Mouse (Mus musculus) erythroblast, embryonic 14.5 days (primary cell): ENCODE data around the gene 1700037H04Rik.

Experiments
- GATA1 ChIP-seq: IDR thresholded peaks from 2 replicates; pipeline ENCODE4 v1.6.1; 2012; ENCODE audit warnings: low read length, inconsistent platforms, mixed read lengths
- TAL1 ChIP-seq: IDR thresholded peaks from 3 replicates; pipeline ENCODE4 v1.6.1; 2012; ENCODE audit warnings: low read length, inconsistent platforms, mixed read lengths

- no peak for TF ChIP-seq GATA1
- no peak for TF ChIP-seq TAL1
Measured at GRCm38 (mm10) chr2:131154036-131154435, 5.8 kb downstream of the 1700037H04Rik start.
